Mouse (Mus musculus) neural tube, embryonic 14.5 days (tissue): ENCODE measurements around the gene Sema7a. TPM values are rescaled to one million over a fixed set of nuclear protein-coding genes. Genes with fewer than 3 reads are reported as not detected.

ENCODE experiments used
- ATAC-seq: fragments of 200-750 bp; cut with Nextera tagmentation; 2 replicates; pipeline ENCODE4 v1.8.0; 2017; ENCODE audit warnings: low read depth, mild to moderate bottlenecking, moderate TSS enrichment, moderate library complexity
- H3K27ac ChIP-seq: fragments of 300-500 bp; sonication (generic); 2 replicates; pipeline ENCODE4 v1.5.1; 2014; ENCODE audit warnings: low read depth, mild to moderate bottlenecking, control low read depth, low read length, moderate library complexity, mixed read lengths
- H3K27me3 ChIP-seq: fragments of 300-500 bp; sonication (generic); 2 replicates; pipeline ENCODE4 v1.6.1; 2014; ENCODE audit warnings: low read length; ENCODE audit not compliant: control insufficient read depth, insufficient read depth
- H3K36me3 ChIP-seq: fragments of 300-500 bp; sonication (generic); 2 replicates; pipeline ENCODE4 v1.6.1; 2014; ENCODE audit warnings: low read length, mixed read lengths; ENCODE audit not compliant: control insufficient read depth, insufficient read depth
- H3K4me1 ChIP-seq: fragments of 300-500 bp; sonication (generic); 2 replicates; pipeline ENCODE4 v1.6.1; 2014; ENCODE audit warnings: low read length; ENCODE audit not compliant: control insufficient read depth, insufficient read depth
- H3K4me2 ChIP-seq: fragments of 300-500 bp; sonication (generic); 2 replicates; pipeline ENCODE4 v1.6.1; 2014; ENCODE audit warnings: mild to moderate bottlenecking, low read depth, low read length, control low read depth
- H3K4me3 ChIP-seq: fragments of 300-500 bp; sonication (generic); 2 replicates; pipeline ENCODE4 v1.5.1; 2014; ENCODE audit warnings: low read depth, low read length, control low read depth, mixed read lengths
- H3K9ac ChIP-seq: fragments of 300-500 bp; sonication (generic); replicated peaks from 2 replicates; pipeline ENCODE4 v1.6.1; 2014; ENCODE audit warnings: low read depth, mild to moderate bottlenecking, control low read depth, low read length, mixed read lengths
- H3K9me3 ChIP-seq: fragments of 300-500 bp; sonication (generic); 2 replicates; pipeline ENCODE4 v1.6.1; 2016; ENCODE audit warnings: low read length; ENCODE audit not compliant: control insufficient read depth
- WGBS: fragments of 180-500 bp; shearing (Covaris S2); extraction: QIAGEN DNeasy Blood & Tissue Kit; methylation state at CpG from one replicate; pipeline ENCODE4 v1.1.7; 2014; 5-methylcytosine and 5-hydroxymethylcytosine counted together
- polyA plus RNA-seq: library from polyadenylated mRNA; unstranded; fragments of >200 nt; fragmentation: Nextera tagmentation; extraction: Ambion mirVana; gene quantifications from 2 replicates; pipeline ENCODE4 v1.2.1, GENCODE M21; 2014

The Sema7a gene
- polyA plus RNA-seq, 1 experiment from 2014 or later = 7.2 TPM

DNA sequence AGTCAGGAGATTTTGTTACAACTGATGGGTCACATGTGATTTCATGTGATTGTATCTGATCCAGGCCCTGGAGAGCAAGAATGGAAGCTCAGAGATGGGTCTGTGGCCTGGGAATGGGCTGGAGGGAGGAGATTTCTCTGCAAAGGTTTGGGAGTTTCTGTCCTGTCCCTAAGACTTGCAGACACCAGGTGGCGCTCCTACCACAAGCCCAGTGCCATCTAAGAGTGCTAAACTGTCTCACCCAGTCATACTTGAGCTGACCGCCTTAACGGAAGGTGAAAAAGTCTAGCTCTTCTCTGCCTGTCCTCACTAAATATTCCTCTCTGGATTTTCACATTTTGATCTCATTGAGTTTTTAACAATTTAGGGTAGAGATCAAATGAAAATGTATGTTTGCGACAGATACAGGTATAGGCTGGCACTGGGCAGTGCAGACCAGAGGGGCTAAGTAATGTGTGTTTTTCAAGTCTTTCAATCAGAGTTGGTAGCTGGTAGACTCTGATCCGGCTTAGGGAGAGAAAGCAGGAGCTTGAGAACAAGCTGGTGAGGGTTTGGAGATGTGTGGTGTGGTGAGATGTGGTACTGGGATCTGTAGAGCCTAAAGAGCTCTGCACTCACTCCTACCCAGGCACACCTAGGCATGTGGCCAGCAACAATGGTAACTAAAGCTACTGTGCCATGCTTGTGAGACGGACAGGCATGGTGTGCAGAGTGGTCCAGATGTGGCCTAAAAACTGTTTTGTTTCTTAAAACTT lies 4.1 kb upstream of the Sema7a start:
- H3K4me3 ChIP-seq = no peak overlapping the region
- no peak overlapping the region for H3K4me2 ChIP-seq
- no peak for ATAC-seq
- H3K27me3 ChIP-seq = no peaks in the 10 kb centered on the region
- H3K36me3 ChIP-seq = no peaks in the 10 kb centered on the region
- no peak overlapping the region for H3K27ac ChIP-seq
- 28% methylated on average over 6 of the region's 6 CpGs for WGBS
- H3K9me3 ChIP-seq = no peaks in the 10 kb centered on the region
- H3K9ac ChIP-seq = no peak overlapping the region
- peaks cover 11% of the 10 kb centered on the region; the same call in 1 of the 2 replicates for H3K4me1 ChIP-seq

DNA sequence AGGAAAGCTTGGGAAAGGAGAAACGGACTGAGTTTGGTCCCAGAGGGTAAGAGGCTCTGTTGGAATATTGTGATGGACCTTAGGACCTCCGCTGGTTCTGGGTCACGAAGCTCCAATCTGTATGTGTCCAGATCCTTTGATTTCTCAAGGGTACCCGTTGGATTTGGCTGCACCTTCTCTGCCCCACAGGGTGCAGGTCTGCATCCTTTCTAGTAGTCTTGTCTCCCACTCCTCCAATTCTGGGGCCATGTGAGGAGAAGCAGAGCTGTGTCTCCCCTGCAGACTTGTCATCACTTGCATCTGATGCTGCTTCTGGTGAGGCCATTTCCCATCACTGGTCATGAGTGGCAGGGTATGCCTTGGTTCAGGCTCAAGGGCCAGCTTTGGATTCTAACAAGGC lies 2.7 kb upstream of the Sema7a start:
- Histone ChIP-seq H3K4me1 (peaks cover 24% of the 10 kb centered on the region), H3K36me3 (no peaks in the 10 kb centered on the region), H3K27ac (no peak overlapping the region), H3K27me3 (no peaks in the 10 kb centered on the region), H3K9ac (no peak overlapping the region), H3K9me3 (no peaks in the 10 kb centered on the region), H3K4me3 (no peak overlapping the region), H3K4me2 (no peak overlapping the region)
- 92% methylated on average over 4 of the region's 4 CpGs for WGBS
- ATAC-seq = no peak

DNA sequence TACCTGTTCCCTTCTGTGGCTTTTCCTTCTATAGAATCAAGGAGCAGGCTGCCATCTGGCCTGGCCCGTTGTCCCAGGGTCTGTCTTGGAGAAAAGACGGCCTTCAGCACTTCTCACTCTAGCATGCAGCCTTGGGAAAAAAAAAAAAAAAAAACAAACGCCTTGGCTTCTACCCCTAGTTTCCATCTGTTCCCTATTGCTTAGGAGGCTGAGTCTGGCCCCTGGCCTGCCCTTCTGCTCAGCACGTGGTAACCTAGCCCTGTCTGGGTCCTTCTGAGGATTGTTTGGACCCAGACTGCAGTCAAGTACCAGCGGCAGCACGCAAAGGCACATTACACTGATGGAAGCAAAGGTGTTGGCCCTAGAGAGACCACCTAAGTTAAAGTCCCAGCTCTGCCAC lies 2.3 kb upstream of the Sema7a start:
- H3K9me3 ChIP-seq = no peaks in the 10 kb centered on the region
- H3K9ac ChIP-seq = no peak overlapping the region
- no peak for ATAC-seq
- no peaks in the 10 kb centered on the region for H3K36me3 ChIP-seq
- H3K4me3 ChIP-seq = no peak overlapping the region
- 55% methylated on average over 6 of the region's 6 CpGs for WGBS
- no peaks in the 10 kb centered on the region for H3K27me3 ChIP-seq
- no peak overlapping the region for H3K27ac ChIP-seq
- no peak overlapping the region for H3K4me2 ChIP-seq
- peaks cover 25% of the 10 kb centered on the region for H3K4me1 ChIP-seq

DNA sequence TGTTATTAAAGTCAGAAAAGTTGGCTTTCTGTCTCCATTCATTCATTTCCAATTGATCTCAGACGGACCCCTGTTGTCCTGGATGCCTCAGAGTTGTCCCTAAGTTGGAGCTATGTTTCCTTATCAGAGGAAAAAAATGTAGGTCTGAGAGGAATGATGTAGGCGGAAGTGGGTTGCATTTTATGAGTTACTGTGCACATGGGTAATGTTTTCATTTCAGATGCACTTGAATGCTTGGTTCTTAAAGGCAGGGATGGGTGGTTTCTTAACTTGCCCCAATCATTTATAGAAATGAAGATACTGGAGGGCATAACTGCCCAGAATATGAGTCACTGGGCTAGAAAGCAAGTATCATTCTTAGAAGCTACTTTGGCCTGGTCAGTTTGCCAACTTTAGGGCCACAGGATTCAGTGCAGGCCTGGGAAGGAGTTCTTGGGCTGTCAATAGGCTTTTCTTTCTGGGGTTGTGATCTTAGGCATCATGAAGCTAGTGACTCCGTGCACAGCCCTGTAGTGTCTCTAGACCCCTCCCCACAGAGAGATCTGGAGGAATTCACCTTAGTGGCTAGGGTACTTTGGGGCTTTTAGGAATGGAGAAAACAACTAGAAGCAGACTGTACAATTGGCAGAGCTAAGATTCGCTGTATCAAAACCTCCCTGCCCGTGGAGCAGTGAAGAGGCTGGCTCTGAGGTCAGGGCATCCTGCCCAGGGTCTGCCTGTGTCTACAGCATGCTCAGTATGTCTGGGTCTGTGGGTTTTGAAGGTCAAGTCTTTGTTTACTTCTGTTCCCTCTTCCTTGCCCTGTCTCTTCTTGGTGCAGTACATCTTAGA lies 1.5 kb upstream of the Sema7a start:
- Histone ChIP-seq H3K27ac (no peak overlapping the region), H3K9me3 (no peaks in the 10 kb centered on the region), H3K9ac (no peak overlapping the region), H3K4me3 (no peak overlapping the region), H3K36me3 (no peaks in the 10 kb centered on the region), H3K27me3 (no peaks in the 10 kb centered on the region), H3K4me2 (no peak overlapping the region; the same call in 1 of the 2 replicates), H3K4me1 (peaks cover 23% of the 10 kb centered on the region)
- WGBS = 78% methylated on average over 5 of the region's 5 CpGs
- ATAC-seq = no peak

DNA sequence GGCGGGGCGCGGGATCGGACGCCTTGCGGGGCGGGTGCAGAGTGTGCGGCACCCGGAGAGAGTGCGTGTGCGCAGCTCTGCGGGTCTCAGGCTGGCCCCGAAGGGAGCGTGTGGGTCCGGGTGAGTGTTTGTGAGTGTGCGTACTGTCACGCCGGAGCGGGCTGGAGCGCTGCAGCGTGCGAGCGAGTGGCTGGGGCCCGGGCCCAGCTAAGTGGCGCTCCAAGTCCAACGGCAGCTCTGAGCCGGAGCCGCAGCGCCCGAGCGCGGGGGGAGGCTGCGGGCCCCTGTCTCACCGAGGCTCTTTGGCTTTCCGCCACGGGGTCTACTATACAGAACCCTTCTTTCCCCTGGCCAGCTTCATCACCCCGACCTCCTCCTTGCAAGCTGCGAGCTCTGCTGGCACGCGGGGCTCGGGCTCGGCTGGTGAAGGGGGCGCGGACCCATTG lies 460 bp downstream of the Sema7a start:
- peak; percentile 77 for ATAC-seq
- no peaks in the 10 kb centered on the region for H3K27me3 ChIP-seq
- peak overlapping the region; percentile 92 for H3K27ac ChIP-seq
- WGBS = under 1% methylated on average over 36 of the region's 44 CpGs
- H3K9me3 ChIP-seq = no peaks in the 10 kb centered on the region
- H3K36me3 ChIP-seq = no peaks in the 10 kb centered on the region
- H3K4me1 ChIP-seq = peaks cover 22% of the 10 kb centered on the region
- H3K4me2 ChIP-seq = peak overlapping the region; percentile 85
- H3K4me3 ChIP-seq = peak overlapping the region; percentile 84
- peak overlapping the region; percentile 95 for H3K9ac ChIP-seq

DNA sequence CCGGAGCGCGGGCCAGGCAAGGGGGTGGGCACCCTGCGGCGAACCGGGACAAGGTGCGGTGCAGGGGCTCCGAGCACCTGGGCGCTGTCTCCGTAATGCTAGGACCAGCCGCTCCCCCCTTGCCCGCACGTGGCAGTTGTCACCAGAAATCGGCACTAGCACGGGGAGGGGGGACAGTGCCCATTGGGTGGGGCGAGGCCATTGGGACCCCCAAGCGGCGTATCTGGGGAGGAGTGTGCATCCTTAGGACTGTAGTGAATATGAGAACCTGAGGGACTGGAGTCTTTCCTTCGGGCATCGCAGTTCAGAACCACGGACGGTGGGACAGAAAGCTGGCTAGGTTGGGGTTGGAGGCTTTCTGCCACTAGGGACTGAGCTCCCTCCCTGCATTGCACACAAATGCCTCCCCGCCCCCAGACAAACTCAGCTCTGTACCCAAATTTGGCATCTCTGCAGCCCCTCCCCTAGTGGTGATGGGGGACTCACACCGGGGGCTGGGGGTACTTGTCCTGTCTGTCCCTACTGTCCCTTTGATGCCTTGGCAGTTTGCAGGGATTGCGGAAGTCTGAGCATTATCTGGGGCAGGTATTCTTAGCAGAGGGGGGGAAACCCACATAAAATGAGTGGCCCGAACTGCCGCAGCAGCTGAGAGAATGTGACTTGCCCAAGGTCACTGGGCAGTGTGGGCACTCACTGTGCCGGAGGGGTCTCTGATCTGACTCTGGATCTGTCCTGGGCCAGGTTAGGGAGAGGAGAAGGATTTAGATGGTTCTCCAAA lies 1.1 kb downstream of the Sema7a start:
- WGBS = 5% methylated on average over 28 of the region's 28 CpGs
- H3K9ac ChIP-seq = peak overlapping the region; percentile 95
- no peaks in the 10 kb centered on the region for H3K27me3 ChIP-seq
- peak overlapping the region; percentile 84 for H3K4me3 ChIP-seq
- ATAC-seq = peak; percentile 30
- H3K27ac ChIP-seq = peak overlapping the region; percentile 92
- H3K9me3 ChIP-seq = no peaks in the 10 kb centered on the region
- H3K36me3 ChIP-seq = no peaks in the 10 kb centered on the region
- H3K4me1 ChIP-seq = peaks cover 26% of the 10 kb centered on the region
- H3K4me2 ChIP-seq = peak overlapping the region; percentile 85

DNA sequence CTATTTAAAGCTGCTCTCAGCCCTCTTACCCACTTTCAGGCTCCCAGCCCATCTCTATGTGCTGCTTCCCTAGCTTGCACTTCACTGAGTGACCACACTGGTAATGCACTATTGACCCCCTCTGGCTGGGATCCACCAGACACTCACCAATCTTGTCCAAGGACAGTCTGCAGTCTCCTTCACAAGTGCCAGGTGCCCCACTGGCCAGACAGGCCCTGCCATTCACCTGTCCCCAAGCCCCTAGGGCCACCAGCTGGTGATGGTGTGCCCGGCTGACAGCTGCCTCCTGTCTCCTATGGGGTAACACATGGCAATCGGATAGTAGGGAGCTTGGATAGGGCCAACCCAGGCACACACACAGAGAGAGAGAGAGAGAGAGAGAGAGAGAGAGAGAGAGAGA lies 2.1 kb downstream of the Sema7a start:
- WGBS = 22% methylated on average over 2 of the region's 2 CpGs
- no peaks in the 10 kb centered on the region for H3K9me3 ChIP-seq
- H3K4me3 ChIP-seq = no peak overlapping the region
- H3K36me3 ChIP-seq = no peaks in the 10 kb centered on the region
- ATAC-seq = no peak
- peak overlapping the region; percentile 85 for H3K4me2 ChIP-seq
- H3K4me1 ChIP-seq = peaks cover 27% of the 10 kb centered on the region
- H3K27ac ChIP-seq = no peak overlapping the region
- H3K27me3 ChIP-seq = no peaks in the 10 kb centered on the region
- H3K9ac ChIP-seq = 0 out of 2 replicates have a peak overlapping the region, but pooled peaks have one; percentile 25

DNA sequence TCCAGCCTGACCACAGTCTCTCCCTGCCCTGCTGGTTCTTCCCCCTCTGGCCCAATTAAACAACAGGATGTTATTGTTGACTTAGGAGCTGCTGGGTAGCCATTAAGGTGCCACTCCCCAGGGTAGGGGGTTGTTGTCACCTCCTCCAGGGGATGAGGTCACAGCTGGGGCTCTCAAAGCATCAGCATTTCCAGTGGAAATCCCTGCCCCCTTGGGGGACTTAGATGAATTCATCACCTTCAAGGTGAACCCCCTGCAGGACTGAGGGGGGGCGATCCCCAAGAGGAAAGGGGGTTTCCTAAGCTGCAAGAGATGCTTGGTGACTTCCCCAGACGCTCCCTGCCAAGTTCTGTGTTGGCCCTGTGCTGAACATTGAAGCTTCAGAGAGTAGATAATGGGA lies 3.2 kb downstream of the Sema7a start:
- no peak overlapping the region for H3K9ac ChIP-seq
- H3K27ac ChIP-seq = no peak overlapping the region
- H3K4me2 ChIP-seq = no peak overlapping the region
- H3K4me3 ChIP-seq = no peak overlapping the region
- H3K27me3 ChIP-seq = no peaks in the 10 kb centered on the region
- H3K9me3 ChIP-seq = no peaks in the 10 kb centered on the region
- WGBS = 32% methylated on average over 2 of the region's 2 CpGs
- H3K36me3 ChIP-seq = no peaks in the 10 kb centered on the region
- H3K4me1 ChIP-seq = peaks cover 27% of the 10 kb centered on the region
- ATAC-seq = no peak
